ENCODE assay signal across 7 mouse cellular contexts in genomic region chr11:3133360-3133759, GRCm38 (mm10). TPM values are rescaled to one million over a fixed set of nuclear protein-coding genes. Genes with fewer than 3 reads are reported as not detected.
DNase-seq lines count a peak whose midpoint lies in the region; ATAC-seq lines count a peak whose summit lies in the region.
"Not testable (repeated sequence)": the region's sequence is repeated elsewhere in the genome, so short reads cannot be mapped to it uniquely, and the experiment has no call there.

No protein-coding gene starts in this region.

- H3K27ac ChIP-seq in embryonic facial prominence, embryonic 11.5 days (replicated peaks; ENCODE audit: low read depth, low read length); forebrain, embryonic 15.5 days (replicated peaks); intestine, embryonic 16.5 days (ENCODE audit: low read length); liver, embryonic 11.5 days (ENCODE audit: low read depth, low read length); neural tube, embryonic 11.5 days (ENCODE audit: low read depth, low read length): not testable (repeated sequence)

- H3K36me3 ChIP-seq in embryonic facial prominence, embryonic 11.5 days (replicated peaks; ENCODE audit: control insufficient read depth, insufficient read depth, low read depth, low read length); forebrain, embryonic 15.5 days; intestine, embryonic 16.5 days (ENCODE audit: control insufficient read depth, insufficient read depth, low read length); liver, embryonic 11.5 days (ENCODE audit: control insufficient read depth, insufficient read depth, low read length); neural tube, embryonic 11.5 days (ENCODE audit: control insufficient read depth, insufficient read depth, low read length): not testable (repeated sequence)

- H3K4me3 ChIP-seq in embryonic facial prominence, embryonic 11.5 days (ENCODE audit: low read depth, low read length); forebrain, embryonic 15.5 days; intestine, embryonic 16.5 days (ENCODE audit: low read length); liver, embryonic 11.5 days (ENCODE audit: low read depth, low read length); neural tube, embryonic 11.5 days (ENCODE audit: low read depth, low read length): not testable (repeated sequence)

- H3K9ac ChIP-seq in embryonic facial prominence, embryonic 11.5 days (replicated peaks; ENCODE audit: low read length); forebrain, embryonic 15.5 days (replicated peaks); intestine, embryonic 16.5 days (ENCODE audit: low read depth, low read length); liver, embryonic 11.5 days (ENCODE audit: low read depth, low read length); neural tube, embryonic 11.5 days (ENCODE audit: low read length): not testable (repeated sequence)

- H3K9me3 ChIP-seq in embryonic facial prominence, embryonic 11.5 days (replicated peaks; ENCODE audit: control insufficient read depth, low read length), result peaks cover 19% of the 10 kb centered on the region
- H3K9me3 ChIP-seq in forebrain, embryonic 15.5 days, result peaks cover 17% of the 10 kb centered on the region
- H3K9me3 ChIP-seq in intestine, embryonic 16.5 days (ENCODE audit: control insufficient read depth, low read length), result peaks cover 11% of the 10 kb centered on the region; the same call in 1 of the 2 replicates
- H3K9me3 ChIP-seq in liver, embryonic 11.5 days (ENCODE audit: control insufficient read depth, low read length), result not testable (repeated sequence)
- peaks cover 18% of the 10 kb centered on the region for H3K9me3 ChIP-seq in neural tube, embryonic 11.5 days (ENCODE audit: control insufficient read depth, low read length)

- not testable (repeated sequence) for H3K27me3 ChIP-seq in embryonic facial prominence, embryonic 11.5 days (ENCODE audit: control insufficient read depth, insufficient read depth, low read length); forebrain, embryonic 15.5 days; intestine, embryonic 16.5 days (replicated peaks; ENCODE audit: control insufficient read depth, insufficient read depth, low read length); liver, embryonic 11.5 days (replicated peaks; ENCODE audit: control insufficient read depth, insufficient read depth, low read length); neural tube, embryonic 11.5 days (ENCODE audit: control insufficient read depth, insufficient read depth, low read length)

- ATAC-seq in embryonic facial prominence, embryonic 11.5 days (replicated peaks; ENCODE audit: insufficient number of reproducible peaks, low FRiP score, low TSS enrichment, low read depth), result peak; percentile 12; the same call in 1 of the 2 replicates
- ATAC-seq in forebrain, embryonic 15.5 days (replicated peaks), result peak; percentile 9; the same call in 1 of the 2 replicates
- ATAC-seq in hematopoietic stem cell, adult 5-6 weeks (replicated peaks in 1 of 2; ENCODE audit: insufficient read depth in 1 of 2, low FRiP score in 2 of 2, low TSS enrichment in 1 of 2, low read depth in 1 of 2, poor library complexity in 2 of 2, severe bottlenecking in 2 of 2), result peak; percentile 10 to 13
- peak; percentile 16 for ATAC-seq in intestine, embryonic 16.5 days
- peak; percentile 18 for ATAC-seq in liver, embryonic 11.5 days (replicated peaks; ENCODE audit: low FRiP score)
- ATAC-seq in megakaryocyte, adult 5-6 weeks (ENCODE audit: poor library complexity, severe bottlenecking), result peak; percentile 25
- ATAC-seq in neural tube, embryonic 11.5 days (ENCODE audit: insufficient read depth, low FRiP score, low TSS enrichment), result peak; percentile 8

- H3K4me1 ChIP-seq in embryonic facial prominence, embryonic 11.5 days (ENCODE audit: control insufficient read depth, insufficient read depth, low read length); forebrain, embryonic 15.5 days; intestine, embryonic 16.5 days (ENCODE audit: control insufficient read depth, insufficient read depth, low read length); liver, embryonic 11.5 days (replicated peaks; ENCODE audit: control insufficient read depth, insufficient read depth, low read length); neural tube, embryonic 11.5 days (ENCODE audit: control insufficient read depth, insufficient read depth, low read length): not testable (repeated sequence)

- H3K4me2 ChIP-seq in embryonic facial prominence, embryonic 11.5 days (ENCODE audit: low read depth, low read length); forebrain, embryonic 15.5 days (replicated peaks); intestine, embryonic 16.5 days (ENCODE audit: low read depth, low read length); liver, embryonic 11.5 days; neural tube, embryonic 11.5 days (ENCODE audit: low read depth): not testable (repeated sequence)

- DNase-seq in embryonic facial prominence, embryonic 11.5 days (ENCODE audit: low spot score); liver, embryonic 11.5 days (ENCODE audit: low spot score); neural tube, embryonic 11.5 days (ENCODE audit: low spot score): not testable (repeated sequence)

- no CpG with 5 or more reads among the region's 4 CpGs for WGBS in embryonic facial prominence, embryonic 11.5 days
- WGBS in forebrain, embryonic 15.5 days, result 75% methylated on average over 1 of the region's 4 CpGs
- no CpG with 5 or more reads among the region's 4 CpGs for WGBS in intestine, embryonic 16.5 days
- no CpG with 5 or more reads among the region's 4 CpGs for WGBS in liver, embryonic 11.5 days
- no CpG with 5 or more reads among the region's 4 CpGs for WGBS in neural tube, embryonic 11.5 days

RNA-seq across cellular contexts. Expression of gene Sfi1, which starts 59.9 kb away (rescaled TPM):
- 6.5 and 8.4 TPM in 2 replicates for polyA plus RNA-seq in embryonic facial prominence, embryonic 11.5 days (2014; fragmentation: Nextera tagmentation; extraction: Ambion mirVana)
- 16.2 and 16.4 TPM in 2 replicates for polyA plus RNA-seq in forebrain, embryonic 15.5 days (2015; fragmentation: Nextera tagmentation; extraction: Ambion mirVana)
- total RNA-seq in hematopoietic stem cell, adult 5-6 weeks (2017), result 26.0 and 40.1 TPM in 2 replicates
- 11.8 and 12.6 TPM in 2 replicates for polyA plus RNA-seq in intestine, embryonic 16.5 days (2015; fragmentation: Nextera tagmentation; extraction: Ambion mirVana)
- polyA plus RNA-seq in liver, embryonic 11.5 days (2014; fragmentation: Nextera tagmentation; extraction: Ambion mirVana), result 8.6 and 10.9 TPM in 2 replicates
- 6.0 and 12.5 TPM in 2 replicates for total RNA-seq in megakaryocyte, adult 5-6 weeks (2015)
- 7.5 and 9.6 TPM in 2 replicates for total RNA-seq in megakaryocyte, adult 5-6 weeks (2017)
- polyA plus RNA-seq in neural tube, embryonic 11.5 days (2014; fragmentation: Nextera tagmentation; extraction: Ambion mirVana), result 9.5 and 9.7 TPM in 2 replicates
